Mouse (Mus musculus) splenic B cell, adult 2 months (primary cell): ENCODE measurements around the gene Dpm3.

Experiments used
- DNase-seq: peaks from one replicate; pipeline ENCODE4 v3.0.0-alpha.2; 2011; ENCODE audit warnings: low read depth, low spot score
- H3K27me3 ChIP-seq: 2 replicates; pipeline ENCODE4 v1.6.1; 2012; ENCODE audit warnings: mild to moderate bottlenecking, low read length, moderate library complexity, mixed read lengths; ENCODE audit not compliant: control insufficient read depth, poor library complexity, insufficient read depth, severe bottlenecking
- H3K36me3 ChIP-seq: 2 replicates; pipeline ENCODE4 v1.6.1; 2012; ENCODE audit warnings: mild to moderate bottlenecking, low read length, moderate library complexity, mixed read lengths; ENCODE audit not compliant: control insufficient read depth, poor library complexity, insufficient read depth, severe bottlenecking

Gene Dpm3

GRCm38 (mm10) chr3:89285526-89285925 is 26.4 kb downstream of the Dpm3 start:
- H3K27me3 ChIP-seq: no peaks in the 10 kb centered on the region
- no peaks in the 10 kb centered on the region for H3K36me3 ChIP-seq
- no peak for DNase-seq

- no peaks in the 10 kb centered on the region for H3K36me3 ChIP-seq
- DNase-seq: no peak
These were observed 28.1 kb downstream of the Dpm3 start for GRCm38 (mm10) chr3:89287286-89287685.

GRCm38 (mm10) chr3:89288503-89288928 is 29.4 kb downstream of the Dpm3 start:
- no peak for DNase-seq
- Histone ChIP-seq H3K27me3 (no peaks in the 10 kb centered on the region), H3K36me3 (no peaks in the 10 kb centered on the region)

More at GRCm38 (mm10) chr3:89287286-89287685, 28.1 kb downstream of the Dpm3 start:
- no peaks in the 10 kb centered on the region for H3K27me3 ChIP-seq

GRCm38 (mm10) chr3:89291874-89292273 is 32.7 kb downstream of the Dpm3 start:
- H3K27me3 ChIP-seq: no peaks in the 10 kb centered on the region
- no peaks in the 10 kb centered on the region for H3K36me3 ChIP-seq
- no peak for DNase-seq

- no peaks in the 10 kb centered on the region for H3K27me3 ChIP-seq
- DNase-seq: no peak
These were observed 33.1 kb downstream of the Dpm3 start for GRCm38 (mm10) chr3:89292303-89292702.

GRCm38 (mm10) chr3:89293247-89293918 is 34.2 kb downstream of the Dpm3 start:
- DNase-seq: no peak
- Histone ChIP-seq H3K36me3 (no peaks in the 10 kb centered on the region), H3K27me3 (no peaks in the 10 kb centered on the region)

More at GRCm38 (mm10) chr3:89292303-89292702, 33.1 kb downstream of the Dpm3 start:
- no peaks in the 10 kb centered on the region for H3K36me3 ChIP-seq

- Histone ChIP-seq H3K36me3 (no peaks in the 10 kb centered on the region), H3K27me3 (no peaks in the 10 kb centered on the region)
- no peak for DNase-seq
These were observed 35.0 kb downstream of the Dpm3 start for GRCm38 (mm10) chr3:89294195-89294594.

- no peak for DNase-seq
- H3K27me3 ChIP-seq: no peaks in the 10 kb centered on the region
- no peaks in the 10 kb centered on the region for H3K36me3 ChIP-seq
These were observed 36.6 kb downstream of the Dpm3 start for GRCm38 (mm10) chr3:89295685-89296230.

GRCm38 (mm10) chr3:89296761-89297396 is 37.7 kb downstream of the Dpm3 start:
- Histone ChIP-seq H3K36me3 (no peaks in the 10 kb centered on the region), H3K27me3 (no peaks in the 10 kb centered on the region)
- no peak for DNase-seq

GRCm38 (mm10) chr3:89298908-89299307 is 39.8 kb downstream of the Dpm3 start:
- no peak for DNase-seq
- H3K27me3 ChIP-seq: no peaks in the 10 kb centered on the region
- H3K36me3 ChIP-seq: no peaks in the 10 kb centered on the region

GRCm38 (mm10) chr3:89299499-89299898 is 40.3 kb downstream of the Dpm3 start:
- DNase-seq: no peak
- no peaks in the 10 kb centered on the region for H3K36me3 ChIP-seq
- H3K27me3 ChIP-seq: no peaks in the 10 kb centered on the region

GRCm38 (mm10) chr3:89300071-89300470 is 40.9 kb downstream of the Dpm3 start:
- Histone ChIP-seq H3K36me3 (no peaks in the 10 kb centered on the region), H3K27me3 (no peaks in the 10 kb centered on the region)
- DNase-seq: no peak

- no peaks in the 10 kb centered on the region for H3K36me3 ChIP-seq
- H3K27me3 ChIP-seq: no peaks in the 10 kb centered on the region
- no peak for DNase-seq
These were observed 41.4 kb downstream of the Dpm3 start for GRCm38 (mm10) chr3:89300514-89300913.

- Histone ChIP-seq H3K27me3 (no peaks in the 10 kb centered on the region), H3K36me3 (no peaks in the 10 kb centered on the region)
- no peak for DNase-seq
These were observed 45.3 kb downstream of the Dpm3 start for GRCm38 (mm10) chr3:89304440-89304839.

- Histone ChIP-seq H3K27me3 (no peaks in the 10 kb centered on the region), H3K36me3 (no peaks in the 10 kb centered on the region)
- DNase-seq: no peak
These were observed 45.9 kb downstream of the Dpm3 start for GRCm38 (mm10) chr3:89305105-89305504.
